Mouse (Mus musculus) liver, adult 2 months (tissue): ENCODE measurements around the gene Pbx2. TPM values are rescaled to one million over a fixed set of nuclear protein-coding genes. Genes with fewer than 3 reads are reported as not detected.

Experiments
- DNase-seq: peaks from one replicate; pipeline ENCODE4 v3.0.0-alpha.2; 2011; ENCODE audit warnings: low read depth, low spot score; ENCODE audit errors: extremely low read depth
- H3K27ac ChIP-seq: fragments of 200-500 bp; replicated peaks from 2 replicates; pipeline ENCODE4 v1.5.1; 2012; ENCODE audit warnings: low read depth, mild to moderate bottlenecking, control low read depth, inconsistent platforms, low read length; ENCODE audit not compliant: insufficient read depth
- H3K27me3 ChIP-seq: fragments of 200-500 bp; 2 replicates; pipeline ENCODE4 v1.6.1; 2012; ENCODE audit warnings: mild to moderate bottlenecking, moderate library complexity, low read length, inconsistent platforms; ENCODE audit not compliant: control insufficient read depth, insufficient read depth
- H3K36me3 ChIP-seq: fragments of 200-500 bp; 2 replicates; pipeline ENCODE4 v1.6.1; 2012; ENCODE audit warnings: low read length, inconsistent platforms; ENCODE audit not compliant: control insufficient read depth, insufficient read depth
- H3K4me1 ChIP-seq: fragments of 200-500 bp; 2 replicates; pipeline ENCODE4 v1.6.1; 2011; ENCODE audit warnings: low read length; ENCODE audit not compliant: control insufficient read depth, insufficient read depth
- H3K4me3 ChIP-seq: fragments of 200-500 bp; 2 replicates; pipeline ENCODE4 v1.5.1; 2011; ENCODE audit warnings: low read depth, mild to moderate bottlenecking, control low read depth, low read length, moderate library complexity; ENCODE audit not compliant: insufficient read depth
- H3K79me2 ChIP-seq: fragments of 200-500 bp; 2 replicates; pipeline ENCODE4 v1.6.1; 2012; ENCODE audit warnings: inconsistent platforms, mild to moderate bottlenecking, low read length, moderate library complexity; ENCODE audit not compliant: control insufficient read depth, insufficient read depth
- H3K9ac ChIP-seq: fragments of 200-500 bp; 2 replicates; pipeline ENCODE4 v1.6.1; 2012; ENCODE audit warnings: low read depth, mild to moderate bottlenecking, control low read depth, inconsistent platforms, low read length
- CTCF ChIP-seq: fragments of 200-500 bp; IDR thresholded peaks from 2 replicates; pipeline ENCODE4 v1.5.1; 2011; ENCODE audit warnings: low read depth, low read length, control low read depth
- POLR2A ChIP-seq: fragments of 200-500 bp; IDR thresholded peaks from 2 replicates; pipeline ENCODE4 v1.6.1; 2011; ENCODE audit warnings: low read length, control low read depth; ENCODE audit not compliant: insufficient read depth; ENCODE audit errors: extremely low read depth
- WGBS: fragments of 180-500 bp; shearing (Covaris S2); methylation state at CpG from one replicate; pipeline ENCODE4 v1.1.7; 2018; 5-methylcytosine and 5-hydroxymethylcytosine counted together
- polyA plus RNA-seq: library from polyadenylated mRNA; depleted of rRNA; stranded (reverse); fragments of >200 nt; gene quantifications from 2 replicates; pipeline ENCODE4 v1.2.3, GENCODE M21; 2012; rRNA removed
- total RNA-seq: library from RNA; depleted of rRNA; stranded (reverse); fragments of >200 nt; gene quantifications from 2 replicates; pipeline ENCODE4 v1.2.3, GENCODE M21; 2014; rRNA removed

Pbx2 gene
- total and polyA plus RNA-seq, 2 experiments = 10.9 to 21.1 TPM

- Histone ChIP-seq H3K9ac (no peak overlapping the region), H3K36me3 (no peaks in the 10 kb centered on the region), H3K4me3 (no peak overlapping the region), H3K79me2 (no peaks in the 10 kb centered on the region; the same call in 1 of the 2 replicates), H3K27ac (no peak overlapping the region), H3K4me1 (peaks cover 6% of the 10 kb centered on the region), H3K27me3 (no peaks in the 10 kb centered on the region)
- no peak for DNase-seq
- WGBS = 41% methylated on average over 3 of the region's 3 CpGs
- TF ChIP-seq CTCF (no peak), POLR2A (no peak)
These were observed 50.9 kb downstream of the Pbx2 start for GRCm38 (mm10) chr17:34641945-34642344.

- no peak overlapping the region for H3K27ac ChIP-seq
- H3K79me2 ChIP-seq = no peaks in the 10 kb centered on the region; the same call in 1 of the 2 replicates
- TF ChIP-seq CTCF = no peak
- H3K9ac ChIP-seq = no peak overlapping the region
- H3K4me3 ChIP-seq = no peak overlapping the region
- peaks cover 12% of the 10 kb centered on the region for H3K4me1 ChIP-seq
- H3K36me3 ChIP-seq = no peaks in the 10 kb centered on the region
- 29% methylated on average over 4 of the region's 4 CpGs for WGBS
- DNase-seq = no peak
- H3K27me3 ChIP-seq = no peaks in the 10 kb centered on the region
These were observed 52.3 kb downstream of the Pbx2 start for GRCm38 (mm10) chr17:34643379-34643778.

GRCm38 (mm10) chr17:34643944-34644343 lies 52.9 kb downstream of the Pbx2 start:
- TF ChIP-seq CTCF (no peak), POLR2A (no peak)
- H3K36me3 ChIP-seq = no peaks in the 10 kb centered on the region
- no peak overlapping the region for H3K27ac ChIP-seq
- no peak for DNase-seq
- peaks cover 12% of the 10 kb centered on the region for H3K4me1 ChIP-seq
- 60% methylated on average over 10 of the region's 10 CpGs for WGBS
- no peak overlapping the region for H3K4me3 ChIP-seq
- no peak overlapping the region for H3K9ac ChIP-seq
- no peaks in the 10 kb centered on the region; the same call in 1 of the 2 replicates for H3K79me2 ChIP-seq
- H3K27me3 ChIP-seq = no peaks in the 10 kb centered on the region

GRCm38 (mm10) chr17:34644608-34645007 lies 53.5 kb downstream of the Pbx2 start, which contains the start of gene Fkbpl:
Fkbpl (plus strand) TSS chr17:34644764.
- Histone ChIP-seq H3K36me3 (no peaks in the 10 kb centered on the region), H3K27me3 (no peaks in the 10 kb centered on the region), H3K79me2 (no peaks in the 10 kb centered on the region; the same call in 1 of the 2 replicates), H3K27ac (peak within 1 kb of the TSS; percentile 57), H3K4me3 (peak within 1 kb of the TSS; percentile 58), H3K4me1 (peaks cover 12% of the 10 kb centered on the region), H3K9ac (peak within 1 kb of the TSS; percentile 77)
- no peak for TF ChIP-seq CTCF
- TF ChIP-seq POLR2A = peak; percentile 47; the same call in 1 of the 2 replicates
- WGBS = under 1% methylated on average over 16 of the region's 16 CpGs
- DNase-seq = peak; percentile 92

- no peaks in the 10 kb centered on the region for H3K27me3 ChIP-seq
- no peaks in the 10 kb centered on the region; the same call in 1 of the 2 replicates for H3K79me2 ChIP-seq
- TF ChIP-seq CTCF (no peak), POLR2A (no peak)
- H3K4me3 ChIP-seq = peak overlapping the region; percentile 58
- H3K27ac ChIP-seq = 0 out of 2 replicates have a peak overlapping the region, but pooled peaks have one; percentile 18
- no peaks in the 10 kb centered on the region for H3K36me3 ChIP-seq
- peaks cover 12% of the 10 kb centered on the region for H3K4me1 ChIP-seq
- WGBS = 45% methylated on average over 10 of the region's 10 CpGs
- peak overlapping the region; percentile 35; the same call in 1 of the 2 replicates for H3K9ac ChIP-seq
- DNase-seq = no peak
These were observed 54.3 kb downstream of the Pbx2 start for GRCm38 (mm10) chr17:34645256-34645829.

GRCm38 (mm10) chr17:34645831-34646511 lies 54.9 kb downstream of the Pbx2 start:
- Histone ChIP-seq H3K27ac (no peak overlapping the region), H3K79me2 (no peaks in the 10 kb centered on the region; the same call in 1 of the 2 replicates), H3K4me3 (no peak overlapping the region), H3K9ac (no peak overlapping the region), H3K36me3 (no peaks in the 10 kb centered on the region), H3K4me1 (peaks cover 12% of the 10 kb centered on the region), H3K27me3 (no peaks in the 10 kb centered on the region)
- WGBS = 80% methylated on average over 30 of the region's 30 CpGs
- TF ChIP-seq POLR2A (no peak), CTCF (no peak)
- DNase-seq = no peak

Other genes starting within 250 kb of the Pbx2 start
- 0.09 TPM in 1 of 2 replicates, not detected in the other for gene Btnl2, start 236.4 kb upstream of the Pbx2 start, total RNA-seq
- 0.05 TPM in 1 of 2 replicates, not detected in the other for gene Btnl2, start 236.4 kb upstream of the Pbx2 start, polyA plus RNA-seq
- gene Btnl1, start 214.1 kb upstream of the Pbx2 start, total RNA-seq = not detected in 2 replicates
- not detected in 2 replicates for gene Btnl1, start 214.1 kb upstream of the Pbx2 start, polyA plus RNA-seq
- not detected in 2 replicates for gene BC051142, start 192.4 kb upstream of the Pbx2 start, total RNA-seq
- 0.06 TPM in 1 of 2 replicates, not detected in the other for gene BC051142, start 192.4 kb upstream of the Pbx2 start, polyA plus RNA-seq
- 0.09 TPM in 1 of 2 replicates, not detected in the other for gene Btnl4, start 113.9 kb upstream of the Pbx2 start, total RNA-seq
- gene Btnl4, start 113.9 kb upstream of the Pbx2 start, polyA plus RNA-seq = not detected in 2 replicates
- gene Btnl6, start 73.9 kb upstream of the Pbx2 start, total RNA-seq = 0.07 TPM in 1 of 2 replicates, not detected in the other
- not detected in 2 replicates for gene Btnl6, start 73.9 kb upstream of the Pbx2 start, polyA plus RNA-seq
- 0.83 and 2.6 TPM in 2 replicates for gene Notch4, start 27.0 kb upstream of the Pbx2 start, total RNA-seq
- gene Notch4, start 27.0 kb upstream of the Pbx2 start, polyA plus RNA-seq = 1.8 and 3.4 TPM in 2 replicates
- gene Gpsm3, start 1.5 kb upstream of the Pbx2 start, total RNA-seq = 0.65 and 0.94 TPM in 2 replicates
- 2.5 and 3.4 TPM in 2 replicates for gene Gpsm3, start 1.5 kb upstream of the Pbx2 start, polyA plus RNA-seq
- 0.07 and 0.09 TPM in 2 replicates for gene Ager, start 6.6 kb downstream of the Pbx2 start, total RNA-seq
- gene Ager, start 6.6 kb downstream of the Pbx2 start, polyA plus RNA-seq = 0.21 and 0.29 TPM in 2 replicates
- 23.0 and 31.5 TPM in 2 replicates for gene Rnf5, start 12.4 kb downstream of the Pbx2 start, total RNA-seq
- 155 and 182 TPM in 2 replicates for gene Rnf5, start 12.4 kb downstream of the Pbx2 start, polyA plus RNA-seq
- gene Agpat1, start 13.0 kb downstream of the Pbx2 start, total RNA-seq = 4.3 and 4.8 TPM in 2 replicates
- 31.8 and 40.5 TPM in 2 replicates for gene Agpat1, start 13.0 kb downstream of the Pbx2 start, polyA plus RNA-seq
- gene Egfl8, start 24.7 kb downstream of the Pbx2 start, total RNA-seq = 0.37 and 0.60 TPM in 2 replicates
- gene Egfl8, start 24.7 kb downstream of the Pbx2 start, polyA plus RNA-seq = 0.82 and 1.2 TPM in 2 replicates
- gene Ppt2, start 37.2 kb downstream of the Pbx2 start, total RNA-seq = 22.5 and 28.5 TPM in 2 replicates
- 38.5 and 46.7 TPM in 2 replicates for gene Ppt2, start 37.2 kb downstream of the Pbx2 start, polyA plus RNA-seq
- gene Prrt1, start 38.3 kb downstream of the Pbx2 start, total RNA-seq = not detected in 2 replicates
- 0.32 and 0.39 TPM in 2 replicates for gene Prrt1, start 38.3 kb downstream of the Pbx2 start, polyA plus RNA-seq
- gene Fkbpl, start 53.5 kb downstream of the Pbx2 start, total RNA-seq = 4.2 and 5.3 TPM in 2 replicates
- gene Fkbpl, start 53.5 kb downstream of the Pbx2 start, polyA plus RNA-seq = 2.0 and 3.0 TPM in 2 replicates
- 4.4 and 6.6 TPM in 2 replicates for gene Atf6b, start 55.9 kb downstream of the Pbx2 start, total RNA-seq
- gene Atf6b, start 55.9 kb downstream of the Pbx2 start, polyA plus RNA-seq = 29.8 and 34.6 TPM in 2 replicates
- 3.6 and 5.6 TPM in 2 replicates for gene Tnxb, start 79.3 kb downstream of the Pbx2 start, total RNA-seq
- gene Tnxb, start 79.3 kb downstream of the Pbx2 start, polyA plus RNA-seq = 2.4 and 3.5 TPM in 2 replicates
- 421 and 487 TPM in 2 replicates for gene C4b, start 152.6 kb downstream of the Pbx2 start, total RNA-seq
- 561 and 742 TPM in 2 replicates for gene C4b, start 152.6 kb downstream of the Pbx2 start, polyA plus RNA-seq
- gene Cyp21a1, start 213.3 kb downstream of the Pbx2 start, total RNA-seq = 0.18 and 12.8 TPM in 2 replicates
- 0.10 TPM in 1 of 2 replicates, not detected in the other for gene Cyp21a1, start 213.3 kb downstream of the Pbx2 start, polyA plus RNA-seq
- 7.6 and 7.9 TPM in 2 replicates for gene Stk19, start 245.7 kb downstream of the Pbx2 start, total RNA-seq
- gene Stk19, start 245.7 kb downstream of the Pbx2 start, polyA plus RNA-seq = 16.6 and 19.8 TPM in 2 replicates
- gene Dxo, start 245.8 kb downstream of the Pbx2 start, total RNA-seq = 9.7 and 12.8 TPM in 2 replicates
- 26.3 and 36.6 TPM in 2 replicates for gene Dxo, start 245.8 kb downstream of the Pbx2 start, polyA plus RNA-seq